ENCODE assay signal across 8 mouse cellular contexts in genomic region chr17:46852725-46853124, GRCm38 (mm10). TPM values are rescaled to one million over a fixed set of nuclear protein-coding genes. Genes with fewer than 3 reads are reported as not detected.
DNase-seq lines count a peak whose midpoint lies in the region; ATAC-seq and TF ChIP-seq lines count a peak whose summit lies in the region.

No protein-coding gene starts in this region.

- DNase-seq in layer of hippocampus, adult 2 months (ENCODE audit: low spot score in 2 of 2) = no peak
- DNase-seq in layer of hippocampus, adult 8-10 months (ENCODE audit: low spot score in 2 of 2) = no peak
- peak; percentile 43 for DNase-seq in embryo, embryonic 9.5 days (ENCODE audit: extremely low spot score)
- peak; percentile 78 for DNase-seq in testis, postnatal 14 days (ENCODE audit: low spot score)
- DNase-seq in gastrocnemius, postnatal 36 days = no peak
- DNase-seq in adrenal gland, postnatal 10 days = no peak

- H3K4me2 ChIP-seq in intestine, embryonic 16.5 days (ENCODE audit: low read depth, low read length) = no peak overlapping the region

- no peaks in the 10 kb centered on the region for H3K36me3 ChIP-seq in intestine, embryonic 16.5 days (ENCODE audit: control insufficient read depth, insufficient read depth, low read length)

- no peaks in the 10 kb centered on the region for H3K9me3 ChIP-seq in intestine, embryonic 16.5 days (ENCODE audit: control insufficient read depth, low read length)

- peak; percentile 12; the same call in 1 of the 2 replicates for ATAC-seq in intestine, embryonic 16.5 days
- peak; percentile 13; the same call in 1 of the 2 replicates for ATAC-seq in megakaryocyte, adult 5-6 weeks (ENCODE audit: poor library complexity, severe bottlenecking)

- 0 out of 2 replicates have a peak overlapping the region, but pooled peaks have one; percentile 21 for H3K9ac ChIP-seq in intestine, embryonic 16.5 days (ENCODE audit: low read depth, low read length)

- peak overlapping the region; percentile 55; the same call in 1 of the 2 replicates for H3K27ac ChIP-seq in layer of hippocampus, adult 2 months
- H3K27ac ChIP-seq in intestine, embryonic 16.5 days (ENCODE audit: low read length) = peak overlapping the region; percentile 41; the same call in 1 of the 2 replicates

- WGBS in intestine, embryonic 16.5 days = 22% methylated on average over 6 of the region's 6 CpGs

- no peak for TF ChIP-seq CTCF in layer of hippocampus, adult 2 months (conservative IDR thresholded peaks at IDR 0.05)

- peaks cover 25% of the 10 kb centered on the region for H3K4me1 ChIP-seq in intestine, embryonic 16.5 days (ENCODE audit: control insufficient read depth, insufficient read depth, low read length)

- no peak overlapping the region for H3K4me3 ChIP-seq in layer of hippocampus, adult 2 months
- H3K4me3 ChIP-seq in intestine, embryonic 16.5 days (ENCODE audit: low read length) = no peak overlapping the region

- no peaks in the 10 kb centered on the region for H3K27me3 ChIP-seq in intestine, embryonic 16.5 days (replicated peaks; ENCODE audit: control insufficient read depth, insufficient read depth, low read length)

- intact Hi-C loops in gastrocnemius, postnatal 36 days (cut with DNase I) = loop anchor here (5.0 kb wide), 1 partner anchor 40 kb away; the partner anchor contains the start of gene Tbcc

RNA-seq across cellular contexts. Expression of gene Bicral, which starts 5.6 kb away (rescaled TPM):
- 10 to 100 TPM; 56.1 to 61.3 TPM for total RNA-seq in layer of hippocampus, adult 2 months (2021)
- total RNA-seq in layer of hippocampus, adult 8-10 months (2022) = 10 to 100 TPM; 51.9 to 67.7 (median 61.2) TPM
- 3.0 TPM in 2 replicates for polyA plus RNA-seq in intestine, embryonic 16.5 days (2015; fragmentation: Nextera tagmentation; extraction: Ambion mirVana)
- total RNA-seq in megakaryocyte, adult 5-6 weeks (2015) = 25.2 and 32.4 TPM in 2 replicates
- total RNA-seq in megakaryocyte, adult 5-6 weeks (2017) = 20.3 and 21.1 TPM in 2 replicates
- 10 to 100 TPM in 1 of 2 experiments, 1 to 10 TPM in 1; 8.2 to 12.1 TPM for total RNA-seq in gastrocnemius, postnatal 36 days (2021)
- 10 to 100 TPM; 15.2 to 19.0 TPM for total RNA-seq in adrenal gland, postnatal 10 days (2021)

RNA-seq across cellular contexts. Expression of gene Tbcc, which starts 37.8 kb away (rescaled TPM):
- 10 to 100 TPM; 27.3 to 36.3 TPM for total RNA-seq in layer of hippocampus, adult 2 months (2021)
- total RNA-seq in layer of hippocampus, adult 8-10 months (2022) = 10 to 100 TPM; 24.8 to 38.5 (median 33.2) TPM
- polyA plus RNA-seq in intestine, embryonic 16.5 days (2015; fragmentation: Nextera tagmentation; extraction: Ambion mirVana) = 31.8 and 35.8 TPM in 2 replicates
- 8.6 and 13.5 TPM in 2 replicates for total RNA-seq in megakaryocyte, adult 5-6 weeks (2015)
- total RNA-seq in megakaryocyte, adult 5-6 weeks (2017) = 10.8 and 13.3 TPM in 2 replicates
- 1 to 10 TPM; 7.4 to 8.5 TPM for total RNA-seq in gastrocnemius, postnatal 36 days (2021)
- total RNA-seq in adrenal gland, postnatal 10 days (2021) = 10 to 100 TPM; 21.6 to 23.3 TPM

RNA-seq across cellular contexts. Expression of gene Prph2, which starts 57.5 kb away (rescaled TPM):
- not detected for total RNA-seq in layer of hippocampus, adult 2 months (2021)
- total RNA-seq in layer of hippocampus, adult 8-10 months (2022) = not detected
- not detected in 2 replicates for polyA plus RNA-seq in intestine, embryonic 16.5 days (2015; fragmentation: Nextera tagmentation; extraction: Ambion mirVana)
- total RNA-seq in megakaryocyte, adult 5-6 weeks (2015) = not detected in 2 replicates
- total RNA-seq in megakaryocyte, adult 5-6 weeks (2017) = not detected in 2 replicates
- not detected for total RNA-seq in gastrocnemius, postnatal 36 days (2021)
- total RNA-seq in adrenal gland, postnatal 10 days (2021) = not detected

Comparison
In these comparisons a context has a peak if more than half of its experiments do, and no peak if none do; other contexts are left out.
1. DNase-seq: peak in embryo, embryonic 9.5 days (single experiment) and testis, postnatal 14 days (single experiment); none in layer of hippocampus, adult 2 months (0 of 2), layer of hippocampus, adult 8-10 months (0 of 2), gastrocnemius, postnatal 36 days (0 of 2) and adrenal gland, postnatal 10 days (single experiment).